Mouse (Mus musculus) liver, adult 2 months (tissue): ENCODE data around the gene Lin7a. TPM values are rescaled to one million over a fixed set of nuclear protein-coding genes. Genes with fewer than 3 reads are reported as not detected.

Source experiments
- DNase-seq: peaks from one replicate; pipeline ENCODE4 v3.0.0-alpha.2; 2011; ENCODE audit warnings: low read depth, low spot score; ENCODE audit errors: extremely low read depth
- H3K27ac ChIP-seq: fragments of 200-500 bp; replicated peaks from 2 replicates; pipeline ENCODE4 v1.5.1; 2012; ENCODE audit warnings: low read depth, mild to moderate bottlenecking, control low read depth, inconsistent platforms, low read length; ENCODE audit not compliant: insufficient read depth
- H3K27me3 ChIP-seq: fragments of 200-500 bp; 2 replicates; pipeline ENCODE4 v1.6.1; 2012; ENCODE audit warnings: mild to moderate bottlenecking, moderate library complexity, low read length, inconsistent platforms; ENCODE audit not compliant: control insufficient read depth, insufficient read depth
- H3K36me3 ChIP-seq: fragments of 200-500 bp; 2 replicates; pipeline ENCODE4 v1.6.1; 2012; ENCODE audit warnings: low read length, inconsistent platforms; ENCODE audit not compliant: control insufficient read depth, insufficient read depth
- H3K4me1 ChIP-seq: fragments of 200-500 bp; 2 replicates; pipeline ENCODE4 v1.6.1; 2011; ENCODE audit warnings: low read length; ENCODE audit not compliant: control insufficient read depth, insufficient read depth
- H3K4me3 ChIP-seq: fragments of 200-500 bp; 2 replicates; pipeline ENCODE4 v1.5.1; 2011; ENCODE audit warnings: low read depth, mild to moderate bottlenecking, control low read depth, low read length, moderate library complexity; ENCODE audit not compliant: insufficient read depth
- H3K79me2 ChIP-seq: fragments of 200-500 bp; 2 replicates; pipeline ENCODE4 v1.6.1; 2012; ENCODE audit warnings: inconsistent platforms, mild to moderate bottlenecking, low read length, moderate library complexity; ENCODE audit not compliant: control insufficient read depth, insufficient read depth
- H3K9ac ChIP-seq: fragments of 200-500 bp; 2 replicates; pipeline ENCODE4 v1.6.1; 2012; ENCODE audit warnings: low read depth, mild to moderate bottlenecking, control low read depth, inconsistent platforms, low read length
- CTCF ChIP-seq: fragments of 200-500 bp; IDR thresholded peaks from 2 replicates; pipeline ENCODE4 v1.5.1; 2011; ENCODE audit warnings: low read depth, low read length, control low read depth
- POLR2A ChIP-seq: fragments of 200-500 bp; IDR thresholded peaks from 2 replicates; pipeline ENCODE4 v1.6.1; 2011; ENCODE audit warnings: low read length, control low read depth; ENCODE audit not compliant: insufficient read depth; ENCODE audit errors: extremely low read depth
- WGBS: fragments of 180-500 bp; shearing (Covaris S2); methylation state at CpG from one replicate; pipeline ENCODE4 v1.1.7; 2018; 5-methylcytosine and 5-hydroxymethylcytosine counted together
- polyA plus RNA-seq: library from polyadenylated mRNA; depleted of rRNA; stranded (reverse); fragments of >200 nt; gene quantifications from 2 replicates; pipeline ENCODE4 v1.2.3, GENCODE M21; 2012
- total RNA-seq: library from RNA; depleted of rRNA; stranded (reverse); fragments of >200 nt; gene quantifications from 2 replicates; pipeline ENCODE4 v1.2.3, GENCODE M21; 2014

The Lin7a gene
- total and polyA plus RNA-seq, 2 experiments = 3.4 to 28.2 TPM

- no peak for DNase-seq
- 47% methylated on average over 2 of the region's 2 CpGs for WGBS
- TF ChIP-seq CTCF = no peak
- TF ChIP-seq POLR2A = no peak
- Histone ChIP-seq H3K9ac (no peak overlapping the region), H3K36me3 (peaks cover 6% of the 10 kb centered on the region; the same call in 1 of the 2 replicates), H3K4me1 (peaks cover 2% of the 10 kb centered on the region; the same call in 1 of the 2 replicates), H3K27me3 (no peaks in the 10 kb centered on the region), H3K79me2 (no peaks in the 10 kb centered on the region), H3K27ac (no peak overlapping the region), H3K4me3 (no peak overlapping the region)
Observed at GRCm38 (mm10) chr10:107377218-107377617, 105.7 kb downstream of the Lin7a start.

DNA sequence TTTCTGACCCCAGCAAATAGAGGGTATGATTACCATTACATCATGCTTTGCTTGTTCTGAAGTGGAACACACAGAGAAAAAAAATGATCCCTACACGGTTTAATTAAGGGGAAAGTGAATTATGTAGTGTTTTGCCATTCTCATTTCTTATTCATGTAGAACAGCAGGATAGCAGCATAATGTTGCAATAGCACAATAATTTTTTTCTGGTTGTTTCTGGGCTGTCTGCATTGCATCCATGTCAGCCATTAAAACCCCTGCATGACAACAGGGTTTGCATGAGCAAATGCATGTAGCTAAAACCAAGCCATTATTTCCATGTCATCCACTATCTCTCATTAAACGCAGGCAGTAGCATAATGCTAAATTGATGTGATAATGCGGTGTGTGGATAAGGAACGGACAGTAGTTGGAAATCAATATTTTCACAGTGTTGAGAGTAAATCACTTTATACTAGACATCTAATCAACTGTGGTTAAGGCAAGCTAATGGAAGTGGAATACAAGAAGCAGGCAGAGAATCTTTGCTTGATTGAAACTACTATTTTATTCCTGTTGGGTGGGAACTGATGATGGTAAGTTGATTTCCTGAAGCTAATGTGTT lies 109.8 kb downstream of the Lin7a start:
- no peak for DNase-seq
- no peak for TF ChIP-seq CTCF
- TF ChIP-seq POLR2A = no peak
- 82% methylated on average over 4 of the region's 4 CpGs for WGBS
- Histone ChIP-seq H3K4me3 (no peak overlapping the region), H3K4me1 (no peaks in the 10 kb centered on the region; the same call in 1 of the 2 replicates), H3K27me3 (no peaks in the 10 kb centered on the region), H3K9ac (no peak overlapping the region), H3K36me3 (peaks cover 9% of the 10 kb centered on the region; the same call in 1 of the 2 replicates), H3K27ac (no peak overlapping the region), H3K79me2 (no peaks in the 10 kb centered on the region)

DNA sequence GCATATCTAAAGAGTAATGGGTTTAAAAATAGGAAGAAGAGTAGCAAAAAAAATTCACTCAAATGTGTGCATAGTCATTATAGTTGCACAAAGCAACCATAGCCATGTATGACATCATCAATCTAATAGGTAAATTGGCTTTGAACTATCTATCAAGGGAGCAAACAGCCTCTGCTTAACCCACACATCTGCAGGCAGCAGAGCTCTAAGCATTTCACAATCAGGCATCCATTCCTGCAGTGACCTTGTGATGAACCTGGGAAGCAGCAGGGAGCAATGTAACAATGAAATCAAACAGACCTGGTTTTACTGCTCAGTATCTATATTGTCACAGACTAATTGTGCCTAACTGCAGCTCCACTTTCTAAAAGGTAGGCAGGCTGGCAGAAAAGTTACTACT lies 112.3 kb downstream of the Lin7a start:
- Histone ChIP-seq H3K27me3 (no peaks in the 10 kb centered on the region), H3K79me2 (no peaks in the 10 kb centered on the region), H3K36me3 (peaks cover 11% of the 10 kb centered on the region; the same call in 1 of the 2 replicates), H3K27ac (no peak overlapping the region), H3K9ac (no peak overlapping the region), H3K4me3 (no peak overlapping the region), H3K4me1 (no peaks in the 10 kb centered on the region)
- TF ChIP-seq POLR2A = no peak
- TF ChIP-seq CTCF = no peak
- DNase-seq = peak; percentile 37

DNA sequence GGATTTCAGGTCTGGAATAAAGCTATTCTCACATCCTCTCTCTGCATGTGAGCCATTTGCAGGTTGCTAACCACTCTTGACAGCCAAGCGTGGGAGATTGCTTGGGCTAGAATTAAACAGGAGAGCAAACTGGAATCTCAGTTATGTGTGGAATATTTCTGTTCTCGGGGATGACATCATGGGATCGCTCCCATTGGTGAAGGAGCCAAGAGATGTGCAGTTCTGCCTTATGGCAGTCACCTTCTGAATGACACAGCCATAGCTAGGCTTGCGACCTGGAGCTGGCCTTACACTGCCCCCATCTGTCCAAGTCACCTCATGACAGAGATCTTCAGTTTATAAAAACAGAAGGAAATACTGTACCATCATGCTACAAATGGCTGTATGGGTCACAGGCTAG lies 118.0 kb downstream of the Lin7a start:
- peaks cover 1% of the 10 kb centered on the region; the same call in 1 of the 2 replicates for H3K36me3 ChIP-seq
- peak; percentile 84 for TF ChIP-seq CTCF
- TF ChIP-seq POLR2A = no peak
- no peak overlapping the region for H3K9ac ChIP-seq
- no peaks in the 10 kb centered on the region for H3K4me1 ChIP-seq
- H3K79me2 ChIP-seq = no peaks in the 10 kb centered on the region
- 45% methylated on average over 4 of the region's 4 CpGs for WGBS
- DNase-seq = peak; percentile 52
- no peaks in the 10 kb centered on the region for H3K27me3 ChIP-seq
- no peak overlapping the region for H3K4me3 ChIP-seq
- no peak overlapping the region for H3K27ac ChIP-seq

DNA sequence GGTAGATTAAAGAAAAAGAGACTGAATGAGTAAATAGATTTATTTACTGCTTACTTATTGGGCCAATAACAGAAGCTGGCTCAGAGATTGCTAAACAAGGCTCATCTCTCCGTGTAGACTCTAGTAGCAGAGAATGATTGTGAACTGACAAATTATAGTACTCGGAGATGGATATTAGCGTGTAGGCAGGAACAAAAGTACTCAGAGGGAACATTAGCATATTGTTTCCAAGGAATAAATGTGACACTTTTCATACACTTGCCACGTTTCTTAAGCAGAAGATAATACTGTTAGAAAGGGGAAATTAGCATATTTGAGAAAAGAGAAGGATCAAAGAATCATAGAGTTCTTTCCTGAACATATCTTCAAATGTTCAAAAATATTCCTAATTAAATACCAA lies 133.9 kb downstream of the Lin7a start:
- 90% methylated on average over 4 of the region's 4 CpGs for WGBS
- Histone ChIP-seq H3K36me3 (peaks cover 7% of the 10 kb centered on the region), H3K9ac (no peak overlapping the region), H3K4me3 (no peak overlapping the region), H3K79me2 (no peaks in the 10 kb centered on the region), H3K4me1 (no peaks in the 10 kb centered on the region), H3K27me3 (no peaks in the 10 kb centered on the region), H3K27ac (no peak overlapping the region)
- TF ChIP-seq CTCF = no peak
- no peak for TF ChIP-seq POLR2A
- DNase-seq = no peak

DNA sequence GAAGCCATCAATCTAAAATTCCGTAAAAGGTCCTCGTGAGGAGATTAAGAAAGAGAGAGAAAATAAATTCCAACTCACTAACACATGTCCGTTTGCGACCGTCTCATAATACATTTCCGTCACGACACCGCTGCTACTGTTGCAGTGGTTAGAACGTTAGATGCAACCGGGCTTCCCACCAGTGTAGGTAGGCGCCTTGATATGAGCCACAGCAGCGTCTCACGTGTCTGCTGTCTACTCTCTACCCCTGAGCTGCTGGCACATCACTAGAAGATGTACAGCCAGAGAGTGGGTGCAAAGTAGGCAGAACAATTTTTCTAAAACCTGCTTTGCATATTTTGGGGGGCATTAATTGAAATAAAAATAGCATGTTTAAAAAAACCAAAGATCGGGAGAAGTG lies 146.8 kb downstream of the Lin7a start:
- Histone ChIP-seq H3K27me3 (no peaks in the 10 kb centered on the region), H3K4me1 (no peaks in the 10 kb centered on the region), H3K9ac (no peak overlapping the region), H3K27ac (no peak overlapping the region), H3K79me2 (no peaks in the 10 kb centered on the region), H3K4me3 (no peak overlapping the region), H3K36me3 (peaks cover 21% of the 10 kb centered on the region)
- DNase-seq = no peak
- WGBS = 94% methylated on average over 14 of the region's 14 CpGs
- TF ChIP-seq CTCF (no peak), POLR2A (no peak)
